Mouse (Mus musculus) layer of hippocampus, adult 2 months (tissue): ENCODE measurements at regions not wholly inside any gene's neighbourhood (a gene's known extent, or its start where the extent isn't known, plus 50 kb on each side); places are given as distances from the start of the nearest gene placed in this dataset.

ENCODE experiments used
- DNase-seq, 2 experiments: peaks; one replicate each; pipeline ENCODE4 v3.0.0; 2022; ENCODE audit warnings: low spot score in 2 of 2
- H3K27ac ChIP-seq: fragments of 200-600 bp; 2 replicates; pipeline ENCODE4 v1.8.1; 2022
- H3K4me3 ChIP-seq: fragments of 200-600 bp; 2 replicates; pipeline ENCODE4 v1.8.1; 2022; ENCODE audit warnings: mild to moderate bottlenecking
- CTCF ChIP-seq: fragments of 200-600 bp; conservative IDR thresholded peaks from 2 replicates; pipeline ENCODE4 v1.8.1; 2022; ENCODE audit warnings: antibody characterized with exemption, mild to moderate bottlenecking, moderate library complexity

DNA sequence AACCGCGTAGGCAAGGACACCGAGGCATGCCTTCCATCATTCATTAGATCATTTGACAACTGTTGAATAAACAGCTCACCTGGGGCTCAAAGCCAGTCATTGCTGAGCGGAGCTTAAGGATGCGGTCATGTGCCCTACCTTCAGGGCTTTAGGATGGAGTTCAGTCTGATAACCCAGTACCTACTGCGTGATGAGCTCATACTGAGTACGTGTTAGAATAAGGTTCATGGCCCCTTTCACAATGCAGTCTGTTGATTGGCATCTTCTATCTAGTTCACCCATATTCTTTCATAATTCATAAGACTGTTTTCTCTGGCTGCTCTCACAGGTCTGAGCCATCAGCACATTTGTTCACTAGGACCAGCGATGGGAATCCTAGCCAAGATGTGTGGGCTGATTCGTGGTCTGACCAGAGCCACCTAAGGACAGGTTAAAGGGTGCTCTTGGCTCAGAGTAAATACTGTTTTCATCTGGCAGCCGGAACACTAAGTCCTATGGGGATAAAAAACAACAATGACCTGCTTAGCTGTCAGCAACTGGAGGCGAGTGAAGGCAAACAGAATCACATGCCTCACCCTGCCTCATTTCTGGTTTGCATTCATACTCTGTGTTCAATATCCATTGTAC, 71.4 kb upstream of the Elovl5 start:
- TF ChIP-seq CTCF = no peak
- H3K4me3 ChIP-seq = no peak overlapping the region
- no peak overlapping the region for H3K27ac ChIP-seq
- DNase-seq = no peak

DNA sequence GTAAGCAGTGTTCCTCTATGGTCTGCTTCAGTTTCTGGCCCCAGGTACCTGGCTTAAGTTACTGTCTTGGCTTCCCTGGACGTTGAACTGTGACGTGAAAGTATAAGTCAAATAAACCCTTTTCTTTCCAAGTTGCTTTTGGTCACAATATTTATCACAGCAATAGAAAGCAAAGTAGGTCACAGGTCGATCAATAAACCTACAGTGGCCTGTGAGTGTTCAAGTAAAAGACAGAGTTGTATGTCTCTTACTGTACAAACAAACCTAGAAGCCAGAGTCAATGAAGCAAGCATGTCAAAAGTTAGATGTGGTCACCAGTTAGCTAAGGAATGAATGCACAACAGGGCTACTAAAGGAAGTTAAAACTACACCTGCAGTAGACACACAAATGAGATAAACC, 68.6 kb upstream of the Elovl5 start:
- DNase-seq = no peak
- no peak for TF ChIP-seq CTCF
- no peak overlapping the region for H3K27ac ChIP-seq

DNA sequence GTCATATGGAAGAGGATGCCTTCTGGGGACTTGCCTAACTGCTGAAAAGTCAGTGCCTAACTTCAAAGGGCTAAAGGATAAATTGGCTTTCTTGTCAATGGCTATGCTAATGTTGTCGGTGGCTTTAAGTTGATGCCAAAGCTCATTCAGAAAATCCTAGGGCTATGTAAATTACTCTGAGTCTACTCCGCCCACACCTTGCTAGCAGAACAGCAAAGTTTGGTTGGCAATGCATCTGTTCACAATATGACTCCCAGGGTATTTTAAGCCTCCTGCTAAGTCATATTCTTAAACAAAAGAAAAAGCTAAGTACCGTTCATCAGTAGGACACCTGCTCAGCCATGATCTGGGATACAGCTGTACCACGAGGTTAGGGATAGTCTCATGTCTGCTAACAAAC, 67.8 kb upstream of the Elovl5 start:
- H3K27ac ChIP-seq = no peak overlapping the region
- no peak for TF ChIP-seq CTCF
- peak; percentile 16 to 34 for DNase-seq
- no peak overlapping the region for H3K4me3 ChIP-seq

More for the DNA sequence above, 68.6 kb upstream of the Elovl5 start:
- H3K4me3 ChIP-seq = no peak overlapping the region

DNA sequence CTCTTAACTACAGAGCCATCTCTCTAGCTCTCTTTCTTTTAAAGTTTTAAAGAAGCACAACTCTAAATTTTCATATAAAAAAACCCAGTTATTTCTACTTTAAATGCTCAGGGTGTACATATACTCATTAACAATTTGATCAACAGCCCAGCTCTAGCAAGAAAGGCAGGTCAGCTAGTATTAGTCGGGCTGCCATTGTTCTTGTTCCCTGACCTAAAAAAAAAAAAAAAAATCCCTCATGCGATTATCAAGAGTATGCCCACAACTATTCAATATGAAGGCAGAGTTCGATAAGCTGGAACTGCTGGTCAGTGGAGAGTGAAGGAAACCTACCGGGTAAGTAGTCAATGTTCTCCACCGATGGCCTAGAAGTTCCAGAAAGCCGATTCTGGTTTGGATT, 65.8 kb upstream of the Elovl5 start:
- no peak for TF ChIP-seq CTCF
- H3K27ac ChIP-seq = peak overlapping the region; percentile 4; the same call in 1 of the 2 replicates
- DNase-seq = no peak
- no peak overlapping the region; the same call in 1 of the 2 replicates for H3K4me3 ChIP-seq

DNA sequence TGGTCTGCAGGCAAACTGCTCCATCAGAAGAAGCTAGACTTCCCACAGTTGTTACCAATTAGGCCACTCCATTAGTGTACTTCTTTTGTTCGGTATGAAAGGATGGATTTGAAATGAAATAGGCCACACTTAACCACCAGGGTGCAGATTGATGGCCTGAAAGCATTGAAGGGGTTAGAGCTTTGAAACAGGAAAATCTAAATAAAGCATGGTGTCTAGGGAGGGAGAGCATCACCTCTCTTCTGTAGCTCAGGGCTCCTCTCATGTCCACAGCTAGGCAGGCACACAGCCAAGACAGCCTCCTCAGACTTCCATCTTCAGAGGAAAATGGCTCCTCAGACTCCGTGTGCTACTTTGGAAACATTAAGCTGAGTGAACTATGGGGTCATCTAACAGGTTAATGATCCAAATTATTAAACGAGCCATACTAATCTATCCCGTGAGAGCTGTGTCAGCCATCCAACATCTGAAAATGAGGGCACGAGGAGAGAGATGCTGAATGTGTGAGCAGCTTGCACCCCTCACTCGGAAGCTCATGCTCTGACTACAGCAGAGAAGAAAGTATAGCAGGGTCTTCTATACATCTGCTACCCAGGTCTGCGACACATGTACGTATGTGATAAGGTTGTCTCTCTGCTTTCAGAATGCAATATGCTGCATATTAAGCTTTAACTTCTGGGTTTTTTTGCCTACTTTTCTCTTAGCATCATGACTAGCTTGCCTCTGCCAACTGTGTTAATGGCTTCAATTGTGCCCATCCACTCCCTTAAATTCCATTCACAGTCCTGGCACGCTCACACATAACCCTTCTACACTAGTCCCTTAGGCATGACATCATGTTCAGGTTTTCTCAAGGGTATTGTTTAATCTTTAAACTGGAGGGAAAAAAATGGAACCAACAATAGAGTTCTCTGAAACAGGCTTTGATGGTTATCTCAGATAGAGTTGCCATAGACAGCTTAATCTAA, 59.8 kb upstream of the Elovl5 start:
- no peak for DNase-seq
- no peak overlapping the region for H3K27ac ChIP-seq
- no peak overlapping the region for H3K4me3 ChIP-seq
- no peak for TF ChIP-seq CTCF

DNA sequence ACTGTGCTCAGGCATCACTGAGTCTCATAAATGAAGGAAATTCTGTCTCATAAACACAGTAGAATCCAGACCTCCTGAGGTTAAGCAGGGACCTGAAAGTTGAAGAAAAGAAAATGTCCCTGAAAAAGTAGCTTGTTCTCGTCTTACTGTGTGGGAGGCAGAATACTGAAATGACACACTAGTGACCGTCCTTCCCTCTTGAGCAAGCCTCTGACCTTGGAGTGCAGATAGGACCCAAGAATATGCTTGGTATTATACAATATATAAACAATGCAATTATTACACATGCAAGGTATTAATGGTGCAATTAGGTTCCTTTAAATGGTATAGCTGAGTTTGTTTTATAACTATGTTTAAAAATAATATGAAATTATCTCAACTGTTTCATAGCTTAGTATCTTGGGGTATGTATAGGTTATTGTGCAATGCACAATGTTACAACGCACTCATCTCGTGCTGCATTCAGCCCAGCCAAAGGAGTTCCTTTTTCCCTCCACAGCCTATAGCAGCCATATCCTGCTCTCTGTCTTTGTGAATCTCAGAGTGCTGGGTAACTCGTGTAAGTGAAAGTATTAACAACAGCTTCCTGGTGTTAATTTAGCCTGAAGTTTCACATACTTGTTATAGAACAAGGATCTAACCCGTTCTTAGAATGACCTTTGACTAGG, 58.9 kb upstream of the Elovl5 start:
- Histone ChIP-seq H3K4me3 (no peak overlapping the region), H3K27ac (no peak overlapping the region)
- DNase-seq = no peak
- no peak for TF ChIP-seq CTCF
